Comparison of ENCODE assay signal across 8 mouse cellular contexts in the genomic region with DNA sequence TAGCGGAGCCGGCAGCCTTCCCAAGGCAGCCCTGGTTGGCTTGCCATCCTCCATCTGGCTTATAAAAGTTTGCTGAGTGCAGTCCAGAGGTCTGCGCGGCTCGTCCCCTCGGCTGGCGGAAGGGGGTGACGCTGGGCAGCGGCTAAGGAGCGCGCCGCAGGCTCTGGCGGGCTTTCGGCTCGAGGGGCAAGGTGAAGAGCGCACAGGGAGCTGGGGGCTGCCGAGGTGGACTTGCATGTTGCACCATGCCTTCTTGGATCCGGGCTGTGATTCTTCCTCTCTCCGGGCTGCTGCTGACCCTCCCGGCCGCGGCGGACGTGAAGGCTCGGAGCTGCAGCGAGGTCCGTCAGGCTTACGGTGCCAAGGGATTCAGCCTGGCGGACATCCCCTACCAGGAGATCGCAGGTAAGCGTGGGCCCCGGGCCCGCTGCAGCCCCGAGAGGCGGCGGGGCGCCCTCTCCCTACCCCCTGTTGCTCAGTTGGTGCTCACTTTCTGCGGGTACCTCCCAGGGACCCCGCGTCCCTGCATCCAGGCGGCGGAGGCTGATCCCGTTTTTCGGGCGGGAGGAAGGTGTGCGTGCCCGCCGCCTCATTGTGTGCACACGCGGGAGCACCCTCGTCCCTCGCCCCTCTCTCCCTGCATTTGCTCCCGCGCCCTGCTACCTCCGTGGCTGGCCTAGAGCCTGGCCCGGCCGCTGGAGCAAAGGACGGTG. TPM values are rescaled to one million over a fixed set of nuclear protein-coding genes. Genes with fewer than 3 reads are reported as not detected.
DNase-seq lines count a peak whose midpoint lies in the region; ATAC-seq lines count a peak whose summit lies in the region.

No protein-coding gene starts in this region.

- H3K27ac ChIP-seq in forebrain, embryonic 15.5 days (replicated peaks): peak overlapping the region; percentile 94
- peak overlapping the region; percentile 93 for H3K27ac ChIP-seq in midbrain, embryonic 11.5 days (ENCODE audit: low read depth, low read length)
- H3K27ac ChIP-seq in stomach, embryonic 14.5 days (ENCODE audit: low read length): peak overlapping the region; percentile 97

- H3K9ac ChIP-seq in forebrain, embryonic 15.5 days (replicated peaks): peak overlapping the region; percentile 82
- peak overlapping the region; percentile 96 for H3K9ac ChIP-seq in midbrain, embryonic 11.5 days (ENCODE audit: low read length)
- H3K9ac ChIP-seq in stomach, embryonic 14.5 days (replicated peaks; ENCODE audit: low read depth, low read length): peak overlapping the region; percentile 93

- under 1% methylated on average over 58 of the region's 58 CpGs for WGBS in forebrain, embryonic 15.5 days
- WGBS in midbrain, embryonic 11.5 days: 0% methylated on average over 57 of the region's 58 CpGs
- WGBS in stomach, embryonic 14.5 days: under 1% methylated on average over 57 of the region's 58 CpGs

- ATAC-seq in forebrain, embryonic 15.5 days (replicated peaks): peak; percentile 54
- peak; percentile 52 for ATAC-seq in midbrain, embryonic 11.5 days (ENCODE audit: low FRiP score)
- ATAC-seq in stomach, embryonic 14.5 days (ENCODE audit: insufficient number of reproducible peaks, insufficient read depth, low FRiP score, low read depth): peak; percentile 34

- H3K36me3 ChIP-seq in forebrain, embryonic 15.5 days: no peaks in the 10 kb centered on the region
- H3K36me3 ChIP-seq in midbrain, embryonic 11.5 days (ENCODE audit: control insufficient read depth, insufficient read depth, low read length): no peaks in the 10 kb centered on the region
- H3K36me3 ChIP-seq in stomach, embryonic 14.5 days (ENCODE audit: control insufficient read depth, insufficient read depth, low read length): no peaks in the 10 kb centered on the region

- H3K4me3 ChIP-seq in forebrain, embryonic 15.5 days: peak overlapping the region; percentile 94
- H3K4me3 ChIP-seq in midbrain, embryonic 11.5 days (ENCODE audit: low read depth, low read length): peak overlapping the region; percentile 90
- peak overlapping the region; percentile 82 for H3K4me3 ChIP-seq in stomach, embryonic 14.5 days (ENCODE audit: low read depth, low read length)

- H3K27me3 ChIP-seq in forebrain, embryonic 15.5 days: no peaks in the 10 kb centered on the region
- no peaks in the 10 kb centered on the region for H3K27me3 ChIP-seq in midbrain, embryonic 11.5 days (ENCODE audit: control insufficient read depth, insufficient read depth, low read length)
- no peaks in the 10 kb centered on the region for H3K27me3 ChIP-seq in stomach, embryonic 14.5 days (ENCODE audit: control insufficient read depth, insufficient read depth, low read length)

- H3K4me1 ChIP-seq in forebrain, embryonic 15.5 days: peaks cover 24% of the 10 kb centered on the region
- peaks cover 12% of the 10 kb centered on the region for H3K4me1 ChIP-seq in midbrain, embryonic 11.5 days (ENCODE audit: control insufficient read depth, insufficient read depth, low read length)
- peaks cover 3% of the 10 kb centered on the region; the same call in 1 of the 2 replicates for H3K4me1 ChIP-seq in stomach, embryonic 14.5 days (ENCODE audit: control insufficient read depth, insufficient read depth, low read length)

- H3K4me2 ChIP-seq in forebrain, embryonic 15.5 days (replicated peaks): peak overlapping the region; percentile 92
- peak overlapping the region; percentile 76 for H3K4me2 ChIP-seq in midbrain, embryonic 11.5 days
- H3K4me2 ChIP-seq in stomach, embryonic 14.5 days (replicated peaks; ENCODE audit: low read depth, low read length): peak overlapping the region; percentile 55

- intact Hi-C loops in heart, postnatal 14 days (cut with DNase I): loop anchor here (10.0 kb wide), 1 partner anchor 169 kb away; no protein-coding TSS in a partner anchor
- intact Hi-C loops in left cerebral cortex, postnatal 36 days (cut with DNase I): loop anchor here (10.0 kb wide), 1 partner anchor 1009 kb away; no protein-coding TSS in a partner anchor

- DNase-seq in adipocyte (ENCODE audit: low spot score): peak; percentile 55
- DNase-seq in cerebellum, adult 11-12 months: peak; percentile 19
- DNase-seq in heart, postnatal 14 days: peak; percentile 44 to 47
- DNase-seq in left cerebral cortex, postnatal 36 days (ENCODE audit: low spot score in 2 of 2): peak; percentile 44 to 63
- DNase-seq in midbrain, embryonic 11.5 days (ENCODE audit: low spot score, missing footprints): peak; percentile 97
- no peak for DNase-seq in spleen, adult 18-20 months

- no peaks in the 10 kb centered on the region for H3K9me3 ChIP-seq in forebrain, embryonic 15.5 days
- H3K9me3 ChIP-seq in midbrain, embryonic 11.5 days (ENCODE audit: control insufficient read depth, low read length): no peaks in the 10 kb centered on the region
- H3K9me3 ChIP-seq in stomach, embryonic 14.5 days (ENCODE audit: control insufficient read depth, low read depth, low read length): no peaks in the 10 kb centered on the region

RNA-seq across cellular contexts. Expression of gene Gpc6, which starts 0.7 kb away (rescaled TPM):
- 18.3 TPM in 2 replicates for polyA plus RNA-seq in forebrain, embryonic 15.5 days (2015; fragmentation: Nextera tagmentation; extraction: Ambion mirVana)
- 10 to 100 TPM; 21.1 to 22.5 TPM for total RNA-seq in heart, postnatal 14 days (2021)
- total RNA-seq in left cerebral cortex, postnatal 36 days (2021): 10 to 100 TPM; 15.5 to 16.2 TPM
- 24.6 and 25.1 TPM in 2 replicates for polyA plus RNA-seq in midbrain, embryonic 11.5 days (2014; fragmentation: Nextera tagmentation; extraction: Ambion mirVana)
- 80.7 and 86.1 TPM in 2 replicates for polyA plus RNA-seq in stomach, embryonic 14.5 days (2014; fragmentation: Nextera tagmentation; extraction: Ambion mirVana)

Comparison
In these comparisons a context has a peak if more than half of its experiments do, and no peak if none do; other contexts are left out.
1. DNase-seq: peak in adipocyte (single experiment), cerebellum, adult 11-12 months (single experiment), heart, postnatal 14 days (2 of 2), left cerebral cortex, postnatal 36 days (2 of 2) and midbrain, embryonic 11.5 days (single experiment); none in spleen, adult 18-20 months (0 of 2).
2. Peak in every context shown above with its lines, with median percentiles within 50 percentile points of each other: ATAC-seq, H3K27ac ChIP-seq, H3K4me2 ChIP-seq, H3K4me3 ChIP-seq and H3K9ac ChIP-seq.